Mouse (Mus musculus) lung, embryonic 14.5 days (tissue): ENCODE measurements at regions not wholly inside any gene's neighbourhood (a gene's known extent, or its start where the extent isn't known, plus 50 kb on each side); places are given as distances from the start of the nearest gene placed in this dataset.

Experiments
- ATAC-seq: fragments of 200-750 bp; cut with Nextera tagmentation; 2 replicates; pipeline ENCODE4 v1.8.0; 2017; ENCODE audit warnings: mild to moderate bottlenecking, moderate TSS enrichment, moderate library complexity; ENCODE audit not compliant: insufficient read depth
- DNase-seq: peaks from one replicate; pipeline ENCODE4 v3.0.0-alpha.2; 2015
- H3K27ac ChIP-seq: fragments of 300-500 bp; sonication (generic); 2 replicates; pipeline ENCODE4 v1.5.1; 2014; ENCODE audit warnings: low read depth, mild to moderate bottlenecking, moderate library complexity
- H3K27me3 ChIP-seq: fragments of 300-500 bp; sonication (generic); 2 replicates; pipeline ENCODE4 v1.6.1; 2014; ENCODE audit warnings: low read length, control low read depth; ENCODE audit not compliant: insufficient read depth
- H3K36me3 ChIP-seq: fragments of 300-500 bp; sonication (generic); 2 replicates; pipeline ENCODE4 v1.6.1; 2014; ENCODE audit warnings: control low read depth; ENCODE audit not compliant: insufficient read depth
- H3K4me1 ChIP-seq: fragments of 300-500 bp; sonication (generic); 2 replicates; pipeline ENCODE4 v1.6.1; 2014; ENCODE audit warnings: antibody characterized with exemption, control low read depth; ENCODE audit not compliant: insufficient read depth
- H3K4me2 ChIP-seq: fragments of 300-500 bp; sonication (generic); 2 replicates; pipeline ENCODE4 v1.6.1; 2014; ENCODE audit warnings: mild to moderate bottlenecking
- H3K4me3 ChIP-seq: fragments of 300-500 bp; sonication (generic); 2 replicates; pipeline ENCODE4 v1.5.1; 2014; ENCODE audit warnings: low read depth, low read length
- H3K9ac ChIP-seq: fragments of 300-500 bp; sonication (generic); 2 replicates; pipeline ENCODE4 v1.6.1; 2014
- H3K9me3 ChIP-seq: fragments of 300-500 bp; sonication (generic); 2 replicates; pipeline ENCODE4 v1.6.1; 2016; ENCODE audit warnings: low read depth, low read length, control low read depth
- CTCF ChIP-seq: IDR thresholded peaks from 2 replicates; pipeline ENCODE4 v1.5.1; 2016; ENCODE audit warnings: antibody characterized with exemption, low read depth
- WGBS: fragments of 180-500 bp; shearing (Covaris S2); extraction: QIAGEN DNeasy Blood & Tissue Kit; methylation state at CpG from one replicate; pipeline ENCODE4 v1.1.7; 2014; 5-methylcytosine and 5-hydroxymethylcytosine counted together

GRCm38 (mm10) chr16:87188737-87189136 lies 165.2 kb upstream of the N6amt1 start:
- Histone ChIP-seq H3K9ac (no peak overlapping the region), H3K27me3 (no peaks in the 10 kb centered on the region), H3K4me1 (no peaks in the 10 kb centered on the region), H3K36me3 (no peaks in the 10 kb centered on the region), H3K4me2 (no peak overlapping the region), H3K4me3 (no peak overlapping the region), H3K9me3 (no peaks in the 10 kb centered on the region), H3K27ac (no peak overlapping the region)
- TF ChIP-seq CTCF: no peak
- WGBS: 73% methylated on average over 2 of the region's 2 CpGs
- ATAC-seq: no peak
- DNase-seq: no peak

GRCm38 (mm10) chr16:87172395-87172794 lies 181.6 kb upstream of the N6amt1 start:
- Histone ChIP-seq H3K4me1 (no peaks in the 10 kb centered on the region), H3K27me3 (no peaks in the 10 kb centered on the region), H3K9me3 (no peaks in the 10 kb centered on the region), H3K9ac (no peak overlapping the region), H3K36me3 (no peaks in the 10 kb centered on the region), H3K4me2 (no peak overlapping the region), H3K27ac (no peak overlapping the region), H3K4me3 (no peak overlapping the region)
- DNase-seq: no peak
- 77% methylated on average over 4 of the region's 4 CpGs for WGBS
- no peak for ATAC-seq
- TF ChIP-seq CTCF: no peak

GRCm38 (mm10) chr16:87139301-87139700 lies 214.7 kb upstream of the N6amt1 start:
- Histone ChIP-seq H3K4me1 (no peaks in the 10 kb centered on the region), H3K4me3 (no peak overlapping the region), H3K4me2 (no peak overlapping the region), H3K27ac (no peak overlapping the region), H3K9ac (no peak overlapping the region), H3K36me3 (no peaks in the 10 kb centered on the region), H3K27me3 (no peaks in the 10 kb centered on the region), H3K9me3 (no peaks in the 10 kb centered on the region)
- whole genome bisulfite sequencing: 73% methylated on average over 2 of the region's 2 CpGs
- no peak for ATAC-seq
- no peak for DNase-seq
- TF ChIP-seq CTCF: no peak

GRCm38 (mm10) chr16:87136503-87136902 lies 217.5 kb upstream of the N6amt1 start:
- no peak overlapping the region for H3K9ac ChIP-seq
- 92% methylated on average over 1 of the region's 1 CpGs for WGBS
- no peak overlapping the region for H3K4me2 ChIP-seq
- ATAC-seq (no peak), DNase-seq (no peak)
- H3K36me3 ChIP-seq: no peaks in the 10 kb centered on the region
- no peaks in the 10 kb centered on the region for H3K9me3 ChIP-seq
- no peaks in the 10 kb centered on the region for H3K27me3 ChIP-seq
- no peaks in the 10 kb centered on the region for H3K4me1 ChIP-seq
- no peak overlapping the region for H3K4me3 ChIP-seq
- no peak overlapping the region for H3K27ac ChIP-seq
- no peak for TF ChIP-seq CTCF

- ATAC-seq: no peak
- TF ChIP-seq CTCF: no peak
These were observed 219.5 kb upstream of the N6amt1 start for GRCm38 (mm10) chr16:87134452-87134851.

GRCm38 (mm10) chr16:87133874-87134273 lies 220.1 kb upstream of the N6amt1 start:
- Histone ChIP-seq H3K36me3 (no peaks in the 10 kb centered on the region), H3K27me3 (no peaks in the 10 kb centered on the region), H3K4me1 (no peaks in the 10 kb centered on the region), H3K9me3 (no peaks in the 10 kb centered on the region), H3K9ac (no peak overlapping the region), H3K4me3 (no peak overlapping the region), H3K27ac (no peak overlapping the region), H3K4me2 (no peak overlapping the region)
- no peak for TF ChIP-seq CTCF
- ATAC-seq (no peak), DNase-seq (no peak)
- 63% methylated on average over 6 of the region's 6 CpGs for WGBS

More at GRCm38 (mm10) chr16:87134452-87134851, 219.5 kb upstream of the N6amt1 start:
- Histone ChIP-seq H3K27ac (no peak overlapping the region), H3K9ac (no peak overlapping the region), H3K27me3 (no peaks in the 10 kb centered on the region), H3K4me1 (no peaks in the 10 kb centered on the region), H3K4me2 (no peak overlapping the region), H3K36me3 (no peaks in the 10 kb centered on the region), H3K4me3 (no peak overlapping the region), H3K9me3 (no peaks in the 10 kb centered on the region)
- DNase-seq: no peak

- ATAC-seq (0 out of 2 replicates have a peak, but pooled peaks have one; percentile 44), DNase-seq (peak; percentile 44)
- Histone ChIP-seq H3K27ac (peak overlapping the region; percentile 42; the same call in 1 of the 2 replicates), H3K9ac (no peak overlapping the region), H3K36me3 (no peaks in the 10 kb centered on the region), H3K27me3 (no peaks in the 10 kb centered on the region), H3K4me3 (no peak overlapping the region), H3K4me2 (no peak overlapping the region), H3K4me1 (no peaks in the 10 kb centered on the region), H3K9me3 (no peaks in the 10 kb centered on the region)
- TF ChIP-seq CTCF: no peak
- 74% methylated on average over 4 of the region's 4 CpGs for WGBS
These were observed 221.9 kb upstream of the N6amt1 start for GRCm38 (mm10) chr16:87132082-87132481.
